Mouse (Mus musculus): ENCODE data around the gene Eno1. TPM values are rescaled to one million over a fixed set of nuclear protein-coding genes. Genes with fewer than 3 reads are reported as not detected.

Gene Eno1
- total and polyA plus RNA-seq, 3 experiments, result 254 to 5,492 (median 737) TPM

- no peak overlapping the region for H3K9ac ChIP-seq (ENCODE audit: control insufficient read depth, low read depth, low read length, poor library complexity, severe bottlenecking)
- no peaks in the 10 kb centered on the region for H3K9me3 ChIP-seq (replicated peaks; ENCODE audit: insufficient read depth, low read length)
- no peak for TF ChIP-seq TAL1 (IDR thresholded peaks at IDR 0.05; ENCODE audit: low read length)
- H3K4me1 ChIP-seq (ENCODE audit: control insufficient read depth in 1 of 2, insufficient read depth in 2 of 2, low read length in 2 of 2), result peaks cover 4% of the 10 kb centered on the region in 2 experiments; a peak in 3 of 4 replicates
- no peaks in the 10 kb centered on the region for H3K79me2 ChIP-seq (ENCODE audit: control insufficient read depth, insufficient read depth, low read length, poor library complexity)
- H3K4me3 ChIP-seq (ENCODE audit: control insufficient read depth in 1 of 2, insufficient read depth in 1 of 2, low read depth in 2 of 2, low read length in 2 of 2), result no peak overlapping the region
- H3K36me3 ChIP-seq (ENCODE audit: control insufficient read depth in 1 of 2, insufficient read depth in 2 of 2, low read length in 2 of 2), result peaks cover 0 to 9% of the 10 kb centered on the region in 2 experiments; a peak in 2 of 4 replicates
- DNase-seq (ENCODE audit: low read depth, low spot score), result no peak
- no peaks in the 10 kb centered on the region for H3K27me3 ChIP-seq (ENCODE audit: control insufficient read depth in 1 of 2, insufficient read depth in 2 of 2, low read length in 2 of 2)
- H3K27ac ChIP-seq (ENCODE audit: control insufficient read depth, low read depth, low read length), result no peak overlapping the region
Observed at GRCm38 (mm10) chr4:150258388-150258787, 21.9 kb downstream of the Eno1 start.

GRCm38 (mm10) chr4:150259577-150259976 is 23.1 kb downstream of the Eno1 start:
- Histone ChIP-seq H3K4me1 (ENCODE audit: control insufficient read depth in 1 of 2, insufficient read depth in 2 of 2, low read length in 2 of 2) (peaks cover 4% of the 10 kb centered on the region in 2 experiments; a peak in 3 of 4 replicates), H3K79me2 (ENCODE audit: control insufficient read depth, insufficient read depth, low read length, poor library complexity) (no peaks in the 10 kb centered on the region), H3K4me3 (ENCODE audit: control insufficient read depth in 1 of 2, insufficient read depth in 1 of 2, low read depth in 2 of 2, low read length in 2 of 2) (no peak overlapping the region), H3K27me3 (ENCODE audit: control insufficient read depth in 1 of 2, insufficient read depth in 2 of 2, low read length in 2 of 2) (no peaks in the 10 kb centered on the region), H3K9me3 (replicated peaks; ENCODE audit: insufficient read depth, low read length) (no peaks in the 10 kb centered on the region), H3K36me3 (ENCODE audit: control insufficient read depth in 1 of 2, insufficient read depth in 2 of 2, low read length in 2 of 2) (peaks cover 0 to 9% of the 10 kb centered on the region in 2 experiments; a peak in 2 of 4 replicates), H3K27ac (ENCODE audit: control insufficient read depth, low read depth, low read length) (no peak overlapping the region), H3K9ac (ENCODE audit: control insufficient read depth, low read depth, low read length, poor library complexity, severe bottlenecking) (no peak overlapping the region)
- TF ChIP-seq CHD2 (IDR thresholded peaks at IDR 0.05; ENCODE audit: low read length), result no peak
- TF ChIP-seq ELF1 (IDR thresholded peaks at IDR 0.05; ENCODE audit: low read depth, low read length), result no peak
- no peak for TF ChIP-seq USF1 (IDR thresholded peaks at IDR 0.05; ENCODE audit: low read depth, low read length)
- TF ChIP-seq SMC3 (IDR thresholded peaks at IDR 0.05; ENCODE audit: low read depth, low read length), result no peak
- TF ChIP-seq MEF2A (IDR thresholded peaks at IDR 0.05; ENCODE audit: extremely low read depth, insufficient replicate concordance, low read depth, low read length, poor library complexity, severe bottlenecking), result no peak
- TF ChIP-seq MYB (IDR thresholded peaks at IDR 0.05; ENCODE audit: low read depth, low read length), result no peak
- no peak for TF ChIP-seq EP300 (IDR thresholded peaks at IDR 0.05; ENCODE audit: low read depth in 1 of 2, low read length in 2 of 2)
- no peak for TF ChIP-seq CHD1 (IDR thresholded peaks at IDR 0.05; ENCODE audit: low read depth, low read length)
- TF ChIP-seq NELFE (IDR thresholded peaks at IDR 0.05; ENCODE audit: low read depth, low read length), result no peak
- no peak for TF ChIP-seq SIN3A (IDR thresholded peaks at IDR 0.05; ENCODE audit: low read length)
- TF ChIP-seq POLR2AphosphoS2 (IDR thresholded peaks at IDR 0.05; ENCODE audit: low read length), result no peak
- TF ChIP-seq TAL1 (IDR thresholded peaks at IDR 0.05; ENCODE audit: low read length), result no peak
- no peak for TF ChIP-seq USF2 (IDR thresholded peaks at IDR 0.05; ENCODE audit: borderline replicate concordance in 1 of 2, insufficient read depth in 1 of 2, low read depth in 1 of 2, low read length in 2 of 2)
- no peak for DNase-seq (ENCODE audit: low read depth, low spot score)

GRCm38 (mm10) chr4:150260111-150260510 is 23.6 kb downstream of the Eno1 start:
- no peak for DNase-seq (ENCODE audit: low read depth, low spot score)
- Histone ChIP-seq H3K36me3 (ENCODE audit: control insufficient read depth in 1 of 2, insufficient read depth in 2 of 2, low read length in 2 of 2) (peaks cover 0 to 9% of the 10 kb centered on the region in 2 experiments; a peak in 2 of 4 replicates), H3K4me1 (ENCODE audit: control insufficient read depth in 1 of 2, insufficient read depth in 2 of 2, low read length in 2 of 2) (peaks cover 4% of the 10 kb centered on the region in 2 experiments; a peak in 3 of 4 replicates), H3K9me3 (replicated peaks; ENCODE audit: insufficient read depth, low read length) (no peaks in the 10 kb centered on the region), H3K27ac (ENCODE audit: control insufficient read depth, low read depth, low read length) (no peak overlapping the region), H3K4me3 (ENCODE audit: control insufficient read depth in 1 of 2, insufficient read depth in 1 of 2, low read depth in 2 of 2, low read length in 2 of 2) (no peak overlapping the region), H3K27me3 (ENCODE audit: control insufficient read depth in 1 of 2, insufficient read depth in 2 of 2, low read length in 2 of 2) (no peaks in the 10 kb centered on the region), H3K9ac (ENCODE audit: control insufficient read depth, low read depth, low read length, poor library complexity, severe bottlenecking) (no peak overlapping the region), H3K79me2 (ENCODE audit: control insufficient read depth, insufficient read depth, low read length, poor library complexity) (no peaks in the 10 kb centered on the region)
- TF ChIP-seq CHD2 (IDR thresholded peaks at IDR 0.05; ENCODE audit: low read length), result no peak
- TF ChIP-seq NELFE (IDR thresholded peaks at IDR 0.05; ENCODE audit: low read depth, low read length), result no peak
- TF ChIP-seq MAX (IDR thresholded peaks at IDR 0.05; ENCODE audit: low read length), result no peak
- TF ChIP-seq POLR2AphosphoS5 (IDR thresholded peaks at IDR 0.05; ENCODE audit: borderline replicate concordance, low read depth, low read length), result no peak
- TF ChIP-seq GATA1 (IDR thresholded peaks at IDR 0.05; ENCODE audit: low read depth, low read length), result no peak
- no peak for TF ChIP-seq KAT2A (conservative IDR thresholded peaks at IDR 0.05; ENCODE audit: low read depth, low read length)
- TF ChIP-seq USF1 (IDR thresholded peaks at IDR 0.05; ENCODE audit: low read depth, low read length), result no peak
- TF ChIP-seq ZC3H11A (IDR thresholded peaks at IDR 0.05; ENCODE audit: low read depth, low read length), result no peak
- TF ChIP-seq MAFK (IDR thresholded peaks at IDR 0.05; ENCODE audit: borderline replicate concordance, low read depth, low read length), result no peak
- TF ChIP-seq ETS1 (IDR thresholded peaks at IDR 0.05; ENCODE audit: low read depth, low read length), result no peak

Measured in MEL (cell line).